Mouse (Mus musculus) C2C12 (cell line): ENCODE results near the gene Snx8. TPM values are rescaled to one million over a fixed set of nuclear protein-coding genes. Genes with fewer than 3 reads are reported as not detected.

Experiments used
- H3K27me3 ChIP-seq: one replicate; pipeline ENCODE4 v1.6.1; 2011; ENCODE audit not compliant: control insufficient read depth, insufficient read depth, insufficient read length
- H3K36me3 ChIP-seq: one replicate; pipeline ENCODE4 v1.6.1; 2011; ENCODE audit not compliant: control insufficient read depth, insufficient read depth
- H3K4me3 ChIP-seq: one replicate; pipeline ENCODE4 v1.5.1; 2011; ENCODE audit warnings: mild to moderate bottlenecking, control low read depth; ENCODE audit not compliant: poor library complexity, insufficient read depth, severe bottlenecking
- H3K79me2 ChIP-seq: one replicate; pipeline ENCODE4 v1.6.1; 2011; ENCODE audit not compliant: control insufficient read depth, insufficient read depth
- H3K79me3 ChIP-seq: one replicate; pipeline ENCODE4 v1.6.1; 2011; ENCODE audit warnings: low read depth, control low read depth
- H3ac ChIP-seq: one replicate; pipeline ENCODE3; 2011; ENCODE audit warnings: low read depth; ENCODE audit not compliant: control insufficient read depth, insufficient read length
- CEBPB ChIP-seq: IDR thresholded peaks from one replicate; pipeline ENCODE4 v1.6.1; 2011; ENCODE audit warnings: low read depth, mild to moderate bottlenecking, control low read depth, moderate library complexity
- CTCF ChIP-seq: IDR thresholded peaks from one replicate; pipeline ENCODE4 v1.5.1; 2011; ENCODE audit not compliant: control insufficient read depth, insufficient read depth, insufficient read length
- FOSL1 ChIP-seq: IDR thresholded peaks from one replicate; pipeline ENCODE4 v1.8.0; 2011; ENCODE audit warnings: mild to moderate bottlenecking, low read length; ENCODE audit not compliant: poor library complexity, insufficient read depth, severe bottlenecking
- MYOD1 ChIP-seq: IDR thresholded peaks from one replicate; pipeline ENCODE4 v1.6.1; 2011; ENCODE audit warnings: low read depth; ENCODE audit not compliant: control insufficient read depth, insufficient read length
- microRNA-seq: library from miRNA; unstranded; fragments of <30 nt; microRNA quantifications from one replicate; pipeline ENCODE4, GENCODE M21; 2019; ENCODE audit warnings: borderline microRNAs expressed
- polyA plus RNA-seq: library from polyadenylated mRNA; unstranded; fragments of >200 nt; fragmentation: generic; extraction: Trizol; gene quantifications from one replicate; pipeline ENCODE4 v1.2.1, GENCODE M21; 2012; ENCODE audit warnings: missing spikeins

The Snx8 gene
- polyA plus RNA-seq, 1 experiment: 37.1 TPM

DNA sequence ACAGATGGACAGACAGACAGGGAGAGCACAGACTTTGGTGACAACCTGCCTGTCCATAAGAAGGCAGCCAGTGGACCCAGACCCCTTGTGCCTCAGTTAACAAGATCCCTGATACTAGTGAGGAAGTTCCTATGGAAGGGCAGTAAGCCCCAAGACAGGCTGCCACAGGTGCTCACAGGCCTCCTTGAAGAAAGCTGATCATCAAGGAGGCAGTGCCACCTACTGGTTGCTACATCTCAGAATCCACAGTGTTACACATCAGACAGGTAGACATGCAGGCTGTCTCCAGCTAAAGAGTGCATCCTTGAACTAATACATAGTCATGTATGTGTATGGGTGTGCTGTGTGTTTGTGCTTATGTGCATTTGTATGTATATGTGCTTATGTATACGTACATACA lies 96.9 kb downstream of the Snx8 start:
- no peak overlapping the region for H3ac ChIP-seq
- no peaks in the 10 kb centered on the region for H3K27me3 ChIP-seq
- no peaks in the 10 kb centered on the region for H3K79me2 ChIP-seq
- TF ChIP-seq CTCF (peak; percentile 49), MYOD1 (peak; percentile 67), FOSL1 (no peak), CEBPB (no peak)
- H3K36me3 ChIP-seq: peaks cover 55% of the 10 kb centered on the region
- no peak overlapping the region for H3K4me3 ChIP-seq
- H3K79me3 ChIP-seq: no peaks in the 10 kb centered on the region

Small RNAs within 50 kb of the gene (microRNA-seq; reads per million reads assigned to microRNA genes)
- 0.44 reads per million, percentile 6 among the genes with 10 or more reads in this experiment for gene Mir7038

Other genes starting within 250 kb of the Snx8 start
- 51.5 TPM for gene Mad1l1, start 67.7 kb downstream of the Snx8 start, polyA plus RNA-seq
- gene Nudt1, start 67.6 kb downstream of the Snx8 start, polyA plus RNA-seq: 37.7 TPM
- 11.1 TPM for gene Mrm2, start 57.4 kb downstream of the Snx8 start, polyA plus RNA-seq
- 331 TPM for gene Eif3b, start 30.1 kb upstream of the Snx8 start, polyA plus RNA-seq
- gene Gm4869, start 56.4 kb upstream of the Snx8 start, polyA plus RNA-seq: 0.01 TPM
- gene Chst12, start 116.3 kb upstream of the Snx8 start, polyA plus RNA-seq: 14.7 TPM
- gene Grifin, start 175.8 kb upstream of the Snx8 start, polyA plus RNA-seq: not detected
- gene Lfng, start 218.1 kb upstream of the Snx8 start, polyA plus RNA-seq: 18.7 TPM